Mouse (Mus musculus): ENCODE measurements around the gene Tfdp1.
"Not testable (repeated sequence)": the region's sequence is repeated elsewhere in the genome, so short reads cannot be mapped to it uniquely, and the experiment has no call there.

Gene Tfdp1

GRCm38 (mm10) chr8:13338255-13338860, at the start of gene Tfdp1:
TSS of gene Tfdp1 (plus strand) at chr8:13338751.
- peak; percentile 88 for DNase-seq (ENCODE audit: low read depth)

GRCm38 (mm10) chr8:13292364-13292763, 46.2 kb upstream of the Tfdp1 start:
- DNase-seq (ENCODE audit: low read depth) = peak; percentile 90

DNA sequence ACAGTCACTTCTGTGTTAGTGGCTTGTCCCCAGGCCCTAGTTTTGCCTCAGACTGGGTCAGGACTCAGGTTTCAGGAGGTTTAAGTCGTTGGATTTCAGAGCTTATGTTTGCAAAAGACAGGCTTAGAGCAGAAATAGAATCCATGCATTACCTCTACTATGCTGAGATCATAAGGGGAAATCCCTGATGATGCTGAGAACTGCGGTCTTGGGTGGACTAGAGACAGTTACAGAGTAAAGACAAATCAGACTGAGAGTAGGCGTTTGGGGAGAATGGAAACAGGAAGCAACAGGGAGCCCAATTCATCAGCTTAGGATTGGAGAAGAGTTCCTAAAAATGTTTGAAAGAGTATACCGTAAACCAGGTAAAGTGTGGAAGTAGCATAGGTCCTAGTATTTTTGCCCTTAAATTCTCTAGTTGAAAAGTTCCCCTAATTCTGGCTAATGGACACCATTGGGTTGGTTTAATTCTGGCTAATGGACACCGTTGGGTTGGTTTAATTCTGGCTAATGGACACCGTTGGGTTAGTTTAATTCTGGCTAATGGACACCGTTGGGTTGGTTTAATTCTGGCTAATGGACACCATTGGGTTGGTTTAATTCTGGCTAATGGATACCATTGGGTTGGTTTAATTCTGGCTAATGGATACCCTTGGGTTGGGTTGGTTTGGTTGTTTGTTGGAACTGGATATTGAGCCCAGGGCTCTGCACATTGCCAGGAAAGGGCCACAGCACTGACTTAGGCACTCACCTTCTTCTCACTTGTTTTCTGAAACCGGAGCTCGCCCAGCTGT, 44.7 kb upstream of the Tfdp1 start:
- DNase-seq (ENCODE audit: low read depth) = peak; percentile 65

DNA sequence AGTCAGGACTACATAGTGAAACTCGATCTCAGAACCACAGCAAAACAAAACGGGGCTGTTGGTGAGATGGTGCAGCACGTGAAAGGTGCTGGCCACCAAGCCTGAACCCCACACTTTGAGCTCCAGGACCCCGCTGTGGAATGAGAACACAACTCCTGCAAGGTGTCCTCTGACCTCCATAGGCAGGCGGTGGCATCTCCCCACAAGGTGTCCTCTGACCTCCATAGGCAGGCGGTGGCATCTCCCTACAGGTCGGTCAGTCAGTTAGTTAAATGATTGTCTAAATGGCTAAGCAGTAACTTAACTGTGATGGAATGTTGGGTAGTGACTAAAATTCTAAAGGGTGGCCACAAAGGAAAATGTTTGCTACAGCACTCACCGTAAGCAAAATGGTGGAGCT, 39.0 kb upstream of the Tfdp1 start:
- DNase-seq (ENCODE audit: low read depth) = no peak

GRCm38 (mm10) chr8:13301036-13301435, 37.5 kb upstream of the Tfdp1 start:
- no peak for DNase-seq (ENCODE audit: low read depth)

GRCm38 (mm10) chr8:13305459-13305858, 33.1 kb upstream of the Tfdp1 start:
- no peak for DNase-seq (ENCODE audit: low read depth)

GRCm38 (mm10) chr8:13305884-13306283, 32.7 kb upstream of the Tfdp1 start:
- DNase-seq (ENCODE audit: low read depth) = no peak

GRCm38 (mm10) chr8:13306309-13306909, 32.1 kb upstream of the Tfdp1 start:
- no peak for DNase-seq (ENCODE audit: low read depth)

GRCm38 (mm10) chr8:13306916-13307315, 31.6 kb upstream of the Tfdp1 start:
- no peak for DNase-seq (ENCODE audit: low read depth)

DNA sequence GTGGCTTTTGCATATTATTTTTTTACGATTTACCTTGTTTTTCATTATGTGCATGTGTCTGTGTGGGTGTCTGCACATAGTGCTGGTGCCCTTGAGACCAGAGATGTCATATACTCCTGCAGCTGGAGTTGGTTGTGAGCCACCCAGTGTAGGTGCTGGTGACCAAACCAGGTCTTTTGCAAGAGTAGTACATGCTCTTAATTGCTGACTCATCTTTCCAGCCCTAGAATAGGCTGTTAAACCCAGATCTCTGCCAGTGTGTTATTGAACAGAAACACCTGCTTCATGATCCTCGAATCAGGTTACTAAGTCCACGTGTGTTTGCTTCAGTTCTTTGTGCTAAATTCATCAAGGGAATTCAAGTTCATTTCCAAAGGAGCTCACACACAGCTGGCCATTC, 23.6 kb upstream of the Tfdp1 start:
- no peak for DNase-seq (ENCODE audit: low read depth)

GRCm38 (mm10) chr8:13316671-13317070, 21.9 kb upstream of the Tfdp1 start:
- no peak for DNase-seq (ENCODE audit: low read depth)

DNA sequence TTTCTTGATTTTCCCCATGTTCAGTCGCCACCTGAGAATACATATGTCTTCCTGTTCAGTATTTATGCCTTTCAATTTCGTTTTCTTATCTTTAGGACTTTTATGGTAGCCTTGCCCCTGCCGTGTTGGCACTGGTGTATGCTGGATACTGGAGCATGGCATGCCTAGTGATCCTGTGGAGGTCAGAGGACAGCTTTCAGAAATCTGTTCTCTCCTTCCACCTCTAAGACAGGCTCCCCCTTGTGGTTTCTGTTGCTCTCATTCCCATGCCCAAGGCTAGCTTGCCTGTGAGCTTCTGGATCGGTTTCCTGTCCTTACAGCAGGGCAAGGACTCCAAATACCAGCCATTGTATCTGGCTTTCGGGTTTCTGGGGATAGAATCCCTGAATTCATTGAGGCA, 12.0 kb upstream of the Tfdp1 start:
- peak; percentile 37 for DNase-seq (ENCODE audit: low read depth)

DNA sequence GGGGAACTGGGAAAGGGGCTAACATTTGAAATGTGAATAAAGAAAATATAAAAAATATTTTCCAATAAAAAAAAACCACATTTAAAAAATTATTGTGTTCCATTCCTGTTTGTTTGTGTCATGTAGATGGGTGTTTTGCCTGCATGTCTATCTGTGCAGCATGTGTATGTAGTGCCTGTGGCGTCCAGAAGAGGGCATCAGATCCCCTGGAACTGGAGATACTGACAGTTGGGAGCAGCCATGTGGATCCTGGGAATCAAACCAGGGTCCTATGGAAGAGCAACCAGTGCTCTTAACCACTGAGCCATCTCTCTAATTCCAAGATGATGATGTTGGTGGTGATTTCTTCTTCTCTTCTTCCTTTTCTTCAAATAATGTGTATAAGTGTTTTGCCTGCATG, 3.9 kb upstream of the Tfdp1 start:
- DNase-seq (ENCODE audit: low read depth) = peak; percentile 37

GRCm38 (mm10) chr8:13337245-13337644, 1.3 kb upstream of the Tfdp1 start:
- not testable (repeated sequence) for DNase-seq (ENCODE audit: low read depth)

- DNase-seq (ENCODE audit: low read depth) = no peak
Measured at GRCm38 (mm10) chr8:13337678-13338077, 873 bp upstream of the Tfdp1 start.

GRCm38 (mm10) chr8:13338901-13339645, 522 bp downstream of the Tfdp1 start:
- peak; percentile 59 for DNase-seq (ENCODE audit: low read depth)

GRCm38 (mm10) chr8:13339646-13339990, 1.1 kb downstream of the Tfdp1 start:
- no peak for DNase-seq (ENCODE audit: low read depth)

DNA sequence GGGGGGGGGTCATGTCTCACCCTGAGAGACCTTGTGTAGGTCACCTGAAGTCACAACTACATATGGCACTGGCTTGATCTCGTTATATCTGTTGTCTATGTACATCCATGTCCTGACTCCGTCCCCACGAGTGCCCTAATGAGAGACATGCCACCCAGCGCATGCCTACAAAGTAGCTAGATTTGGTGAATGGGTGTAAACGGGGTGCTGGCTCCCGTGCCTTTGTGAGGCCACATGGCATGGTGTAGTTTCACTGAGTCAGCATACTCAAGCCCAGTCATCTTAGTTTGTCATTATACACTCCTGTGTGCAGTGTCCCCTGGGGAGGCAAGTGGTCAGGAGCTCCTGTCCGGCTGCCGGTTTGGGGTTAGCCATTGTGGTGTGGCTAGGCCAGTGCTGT, 2.1 kb downstream of the Tfdp1 start:
- no peak for DNase-seq (ENCODE audit: low read depth)

DNA sequence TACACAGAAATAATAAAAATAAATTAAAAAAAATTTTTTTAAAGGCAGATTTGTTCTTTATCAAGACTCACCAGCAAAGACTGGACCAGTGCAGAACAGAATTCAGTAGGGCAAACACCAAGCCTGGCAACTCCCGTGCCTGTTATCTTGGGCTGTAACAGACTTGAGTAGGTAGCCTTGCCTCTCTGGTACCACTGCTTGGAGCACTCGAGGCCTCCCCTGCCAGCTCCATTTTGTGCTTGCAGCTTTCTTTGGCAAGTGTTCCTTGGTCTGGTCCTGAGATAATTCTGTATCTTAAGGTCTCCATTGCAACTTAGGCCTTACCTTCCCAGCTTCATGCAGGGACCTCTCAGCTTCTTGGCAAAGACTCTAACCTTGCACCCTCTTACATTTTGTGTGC, 3.8 kb downstream of the Tfdp1 start:
- no peak for DNase-seq (ENCODE audit: low read depth)

GRCm38 (mm10) chr8:13343134-13343533, 4.6 kb downstream of the Tfdp1 start:
- no peak for DNase-seq (ENCODE audit: low read depth)

GRCm38 (mm10) chr8:13350052-13350451, 11.5 kb downstream of the Tfdp1 start:
- no peak for DNase-seq (ENCODE audit: low read depth)

GRCm38 (mm10) chr8:13351593-13351992, 13.0 kb downstream of the Tfdp1 start:
- DNase-seq (ENCODE audit: low read depth) = no peak

DNA sequence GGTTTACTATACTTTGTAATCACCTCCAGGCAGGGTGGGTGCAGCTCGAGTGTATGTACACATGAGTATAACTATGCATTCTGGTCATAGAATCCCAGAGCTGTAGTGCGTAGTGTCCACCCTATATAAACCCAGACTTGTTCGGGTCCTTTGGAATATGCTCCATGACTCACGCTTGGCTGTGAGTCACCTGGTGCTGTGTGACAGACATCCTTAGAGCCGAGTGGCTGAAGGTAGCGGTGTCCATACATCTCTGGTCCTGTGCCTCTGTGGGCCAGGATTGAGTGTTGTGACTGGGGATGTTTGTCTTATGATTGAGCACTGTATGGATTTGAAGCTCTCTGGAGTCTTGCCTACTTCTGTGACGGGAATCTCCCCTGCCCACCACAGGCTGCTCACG, 14.1 kb downstream of the Tfdp1 start:
- DNase-seq (ENCODE audit: low read depth) = no peak

All from induced T-regulatory cell, adult 2 months (primary cell).